Mouse (Mus musculus) bone marrow macrophage, adult 2 months (primary cell): ENCODE results near the gene Gm17949. TPM values are rescaled to one million over a fixed set of nuclear protein-coding genes. Genes with fewer than 3 reads are reported as not detected.

Experiments used
- H3K27ac ChIP-seq: 2 replicates; pipeline ENCODE4 v1.5.1; 2012; ENCODE audit warnings: low read depth, low read length; ENCODE audit not compliant: insufficient read depth
- H3K4me1 ChIP-seq: 2 replicates; pipeline ENCODE4 v1.6.1; 2012; ENCODE audit warnings: low read length; ENCODE audit not compliant: control insufficient read depth, insufficient read depth
- H3K4me3 ChIP-seq: 2 replicates; pipeline ENCODE4 v1.5.1; 2012; ENCODE audit warnings: mild to moderate bottlenecking, low read length, moderate library complexity; ENCODE audit not compliant: insufficient read depth
- CTCF ChIP-seq: IDR thresholded peaks from 2 replicates; pipeline ENCODE4 v1.5.1; 2012; ENCODE audit warnings: low read depth, mild to moderate bottlenecking, low read length, moderate library complexity
- POLR2A ChIP-seq: IDR thresholded peaks from 2 replicates; pipeline ENCODE4 v1.6.1; 2012; ENCODE audit warnings: mild to moderate bottlenecking, low read depth, low read length, borderline replicate concordance
- polyA plus RNA-seq: library from polyadenylated mRNA; stranded (reverse); fragments of >200 nt; gene quantifications from 2 replicates; pipeline ENCODE4 v1.2.4, GENCODE M21; 2012; ENCODE audit not compliant: missing spikeins, insufficient read depth, insufficient read length

Gm17949 gene
- polyA plus RNA-seq, 1 experiment, result not detected

- Histone ChIP-seq H3K27ac (no peak overlapping the region), H3K4me1 (peaks cover 7% of the 10 kb centered on the region), H3K4me3 (no peak overlapping the region)
- TF ChIP-seq CTCF (no peak), POLR2A (no peak)
Observed at GRCm38 (mm10) chr17:57061069-57061468, 49.8 kb downstream of the Gm17949 start.

- no peak overlapping the region for H3K27ac ChIP-seq
- H3K4me3 ChIP-seq, result peak overlapping the region; percentile 25
- TF ChIP-seq CTCF (no peak), POLR2A (no peak)
- peaks cover 7% of the 10 kb centered on the region for H3K4me1 ChIP-seq
Observed at GRCm38 (mm10) chr17:57062011-57062521, 50.8 kb downstream of the Gm17949 start.

GRCm38 (mm10) chr17:57062548-57062947 lies 51.3 kb downstream of the Gm17949 start:
- TF ChIP-seq CTCF, result no peak
- no peak for TF ChIP-seq POLR2A
- H3K27ac ChIP-seq, result no peak overlapping the region
- H3K4me1 ChIP-seq, result peaks cover 7% of the 10 kb centered on the region
- peak overlapping the region; percentile 25; the same call in 1 of the 2 replicates for H3K4me3 ChIP-seq

- TF ChIP-seq POLR2A (no peak), CTCF (no peak)
- Histone ChIP-seq H3K4me3 (no peak overlapping the region), H3K4me1 (peaks cover 7% of the 10 kb centered on the region), H3K27ac (no peak overlapping the region)
Observed at GRCm38 (mm10) chr17:57063031-57063430, 51.8 kb downstream of the Gm17949 start.

- H3K4me3 ChIP-seq, result no peak overlapping the region
- no peak overlapping the region for H3K27ac ChIP-seq
- no peaks in the 10 kb centered on the region for H3K4me1 ChIP-seq
- TF ChIP-seq POLR2A, result no peak
- no peak for TF ChIP-seq CTCF
Observed at GRCm38 (mm10) chr17:57066908-57067307, 55.6 kb downstream of the Gm17949 start.

- H3K4me3 ChIP-seq, result no peak overlapping the region
- TF ChIP-seq POLR2A (no peak), CTCF (no peak)
- no peak overlapping the region for H3K27ac ChIP-seq
- H3K4me1 ChIP-seq, result no peaks in the 10 kb centered on the region
Observed at GRCm38 (mm10) chr17:57070272-57070671, 59.0 kb downstream of the Gm17949 start.

GRCm38 (mm10) chr17:57070699-57071098 lies 59.4 kb downstream of the Gm17949 start:
- H3K27ac ChIP-seq, result no peak overlapping the region

More at GRCm38 (mm10) chr17:57070699-57071098, 59.4 kb downstream of the Gm17949 start:
- H3K4me1 ChIP-seq, result no peaks in the 10 kb centered on the region
- no peak overlapping the region for H3K4me3 ChIP-seq
- TF ChIP-seq POLR2A, result no peak

Other genes starting within 250 kb of the Gm17949 start
- gene Dus3l, start 246.7 kb upstream of the Gm17949 start, polyA plus RNA-seq, result 21.4 and 24.9 TPM in 2 replicates
- not detected in 2 replicates for gene Prr22, start 241.2 kb upstream of the Gm17949 start, polyA plus RNA-seq
- gene Rfx2, start 180.5 kb upstream of the Gm17949 start, polyA plus RNA-seq, result 1.1 and 1.2 TPM in 2 replicates
- not detected in 2 replicates for gene Acsbg2, start 137.0 kb upstream of the Gm17949 start, polyA plus RNA-seq
- not detected in 2 replicates for gene 1700061G19Rik, start 136.0 kb upstream of the Gm17949 start, polyA plus RNA-seq
- gene Mllt1, start 76.1 kb upstream of the Gm17949 start, polyA plus RNA-seq, result 10.8 and 15.5 TPM in 2 replicates
- gene Acer1, start 29.3 kb upstream of the Gm17949 start, polyA plus RNA-seq, result not detected in 2 replicates
- gene Clpp, start 21.2 kb upstream of the Gm17949 start, polyA plus RNA-seq, result 18.1 and 19.6 TPM in 2 replicates
- 12.5 and 13.6 TPM in 2 replicates for gene Alkbh7, start 14.1 kb upstream of the Gm17949 start, polyA plus RNA-seq
- gene Pspn, start 11.5 kb upstream of the Gm17949 start, polyA plus RNA-seq, result not detected in 2 replicates
- gene Gtf2f1, start 181 bp upstream of the Gm17949 start, polyA plus RNA-seq, result 57.7 and 61.5 TPM in 2 replicates
- 75.7 and 76.5 TPM in 2 replicates for gene Khsrp, start 20.1 kb downstream of the Gm17949 start, polyA plus RNA-seq
- gene Slc25a41, start 30.2 kb downstream of the Gm17949 start, polyA plus RNA-seq, result not detected in 2 replicates
- gene Crb3, start 47.6 kb downstream of the Gm17949 start, polyA plus RNA-seq, result not detected in 2 replicates
- 15.9 and 19.0 TPM in 2 replicates for gene Slc25a23, start 48.4 kb downstream of the Gm17949 start, polyA plus RNA-seq
- gene Dennd1c, start 67.0 kb downstream of the Gm17949 start, polyA plus RNA-seq, result 145 and 164 TPM in 2 replicates
- gene Tubb4a, start 76.3 kb downstream of the Gm17949 start, polyA plus RNA-seq, result 0.59 and 0.91 TPM in 2 replicates
- gene Tnfsf9, start 93.9 kb downstream of the Gm17949 start, polyA plus RNA-seq, result 6.0 and 6.9 TPM in 2 replicates
- not detected in 2 replicates for gene Cd70, start 138.3 kb downstream of the Gm17949 start, polyA plus RNA-seq
- 3.5 and 3.8 TPM in 2 replicates for gene Tnfsf14, start 182.7 kb downstream of the Gm17949 start, polyA plus RNA-seq
- 89.2 and 101 TPM in 2 replicates for gene C3, start 216.7 kb downstream of the Gm17949 start, polyA plus RNA-seq
- 60.4 and 60.7 TPM in 2 replicates for gene Gpr108, start 237.0 kb downstream of the Gm17949 start, polyA plus RNA-seq
- gene Trip10, start 238.0 kb downstream of the Gm17949 start, polyA plus RNA-seq, result 24.6 and 26.6 TPM in 2 replicates